Mouse (Mus musculus): Measurements from ENCODE around the gene Zdhhc23.

DNA sequence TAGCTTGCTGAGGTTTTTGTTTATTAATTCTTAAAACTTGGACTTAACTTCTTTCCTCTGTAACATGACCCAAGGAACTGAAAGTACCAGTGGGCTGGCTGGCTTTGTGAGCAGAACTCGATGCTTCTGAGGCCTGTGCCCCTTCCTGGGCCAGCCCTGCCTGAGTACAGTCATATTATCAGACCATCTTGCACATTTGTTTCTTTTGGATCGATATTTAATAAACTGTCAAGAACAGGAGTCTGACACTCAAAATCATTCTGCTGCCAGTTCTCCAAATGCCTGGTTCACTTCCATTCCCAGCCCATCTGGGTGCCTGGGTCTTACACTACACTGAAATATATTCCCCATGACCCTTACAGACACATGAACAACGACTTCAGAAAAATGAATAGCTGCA lies 33.7 kb downstream of the Zdhhc23 start:
- no peak for TF ChIP-seq GATA1 (IDR thresholded peaks at IDR 0.05; ENCODE audit: low read length)
- no peak for TF ChIP-seq TAL1 (IDR thresholded peaks at IDR 0.05; ENCODE audit: low read length)

Measured in erythroblast, embryonic 14.5 days (primary cell).